8 mouse cellular contexts compared by ENCODE assay signal in the genomic region with DNA sequence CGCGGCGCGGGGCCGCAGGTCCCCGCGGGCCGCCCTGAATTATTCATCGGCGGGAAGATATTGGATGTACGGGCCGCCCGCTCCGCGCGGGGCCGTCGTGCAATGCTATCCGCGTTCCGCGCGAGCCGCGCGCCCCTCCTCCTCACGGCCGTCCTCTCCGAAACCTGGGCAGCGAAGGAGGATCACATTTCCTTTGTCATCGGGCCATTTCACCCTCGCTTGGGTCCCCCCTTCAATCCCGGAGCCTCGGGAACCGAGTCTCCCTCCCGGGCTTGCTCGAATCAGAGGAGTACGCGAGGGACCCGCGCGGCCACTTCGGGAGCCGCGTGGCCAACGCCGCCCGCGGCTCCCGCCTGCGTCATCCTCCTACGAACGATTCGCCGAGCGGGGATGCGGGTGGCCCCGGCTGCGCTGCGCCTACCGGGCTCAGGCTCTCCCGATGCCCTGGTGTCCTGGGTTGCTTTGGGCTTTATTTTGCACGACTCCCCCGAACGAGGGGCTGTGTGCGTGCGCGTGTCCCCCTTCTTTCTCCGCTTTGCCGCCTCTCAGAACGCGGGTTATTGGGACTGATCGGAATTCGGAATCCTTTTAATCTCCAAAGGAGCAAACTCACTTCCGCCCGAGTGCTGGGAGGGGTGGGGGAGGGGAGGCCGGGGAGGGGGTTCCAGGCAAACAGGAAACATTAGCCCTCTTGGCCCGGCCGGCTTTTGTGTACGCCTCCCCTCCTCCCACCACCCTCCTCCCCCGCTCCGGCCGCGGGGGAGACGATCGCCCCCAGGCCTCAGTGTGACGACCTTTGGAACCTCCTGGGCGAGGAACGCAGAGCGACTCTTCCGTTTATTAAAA. TPM values are rescaled to one million over a fixed set of nuclear protein-coding genes. Genes with fewer than 3 reads are reported as not detected.
DNase-seq lines count a peak whose midpoint lies in the region; ATAC-seq and TF ChIP-seq lines count a peak whose summit lies in the region.

Trim71 (minus strand) TSS at position 609 of the 846 bp plus-strand sequence.

- H3K9ac ChIP-seq in embryonic facial prominence, embryonic 14.5 days (ENCODE audit: low read depth, low read length): peak within 1 kb of the TSS; percentile 65
- peak within 1 kb of the TSS; percentile 75 for H3K9ac ChIP-seq in neural tube, embryonic 13.5 days

- peaks cover 56% of the 10 kb centered on the region for H3K27me3 ChIP-seq in embryonic facial prominence, embryonic 14.5 days (replicated peaks; ENCODE audit: control insufficient read depth, insufficient read depth, low read length)
- H3K27me3 ChIP-seq in limb, embryonic 10.5 days (ENCODE audit: low read depth, poor library complexity, severe bottlenecking): no peaks in the 10 kb centered on the region
- H3K27me3 ChIP-seq in neural tube, embryonic 13.5 days: peaks cover 46% of the 10 kb centered on the region

- peak in 1 of 2 experiments; percentile 15 for DNase-seq in layer of hippocampus, adult 2 months (ENCODE audit: low spot score in 2 of 2)
- DNase-seq in layer of hippocampus, adult 9-10 months (ENCODE audit: low spot score): no peak
- peak; percentile 94 for DNase-seq in R1 (ENCODE audit: low read depth, low spot score)
- DNase-seq in embryonic facial prominence, embryonic 14.5 days (ENCODE audit: low spot score): peak; percentile 30
- peak; percentile 92 for DNase-seq in limb, embryonic 10.5 days (ENCODE audit: low spot score)
- no peak for DNase-seq in adrenal gland, postnatal 4 days (ENCODE audit: low spot score in 2 of 2)
- DNase-seq in cerebellum, postnatal 14 days: no peak

- no peaks in the 10 kb centered on the region for H3K36me3 ChIP-seq in embryonic facial prominence, embryonic 14.5 days (ENCODE audit: control insufficient read depth, insufficient read depth, low read length)
- no peaks in the 10 kb centered on the region; the same call in 1 of the 2 replicates for H3K36me3 ChIP-seq in limb, embryonic 10.5 days
- H3K36me3 ChIP-seq in neural tube, embryonic 13.5 days: no peaks in the 10 kb centered on the region

- WGBS in embryonic facial prominence, embryonic 14.5 days: under 1% methylated on average over 52 of the region's 91 CpGs
- under 1% methylated on average over 91 of the region's 91 CpGs for WGBS in limb, embryonic 10.5 days
- under 1% methylated on average over 86 of the region's 91 CpGs for WGBS in neural tube, embryonic 13.5 days

- H3K27ac ChIP-seq in layer of hippocampus, adult 2 months: peak within 1 kb of the TSS; percentile 59; the same call in 1 of the 2 replicates
- H3K27ac ChIP-seq in embryonic facial prominence, embryonic 14.5 days (replicated peaks; ENCODE audit: low read depth, low read length): no peak within 1 kb of the TSS; the same call in 1 of the 2 replicates
- H3K27ac ChIP-seq in limb, embryonic 10.5 days: peak within 1 kb of the TSS; percentile 100
- peak within 1 kb of the TSS; percentile 57 for H3K27ac ChIP-seq in neural tube, embryonic 13.5 days (replicated peaks)

- peak within 1 kb of the TSS; percentile 54 for H3K4me3 ChIP-seq in layer of hippocampus, adult 2 months
- peak within 1 kb of the TSS; percentile 59 for H3K4me3 ChIP-seq in embryonic facial prominence, embryonic 14.5 days (ENCODE audit: low read depth, low read length)
- H3K4me3 ChIP-seq in limb, embryonic 10.5 days: peak within 1 kb of the TSS; percentile 96
- peak within 1 kb of the TSS; percentile 55 for H3K4me3 ChIP-seq in neural tube, embryonic 13.5 days

- peaks cover 3% of the 10 kb centered on the region; the same call in 1 of the 2 replicates for H3K4me1 ChIP-seq in embryonic facial prominence, embryonic 14.5 days (ENCODE audit: control insufficient read depth, insufficient read depth, low read length)
- H3K4me1 ChIP-seq in limb, embryonic 10.5 days: peaks cover 38% of the 10 kb centered on the region
- H3K4me1 ChIP-seq in neural tube, embryonic 13.5 days (replicated peaks): peaks cover 49% of the 10 kb centered on the region

- peak; percentile 58 for ATAC-seq in embryonic facial prominence, embryonic 14.5 days (ENCODE audit: low read depth)
- peak; percentile 82 for ATAC-seq in neural tube, embryonic 13.5 days (ENCODE audit: low read depth)

- no peak for TF ChIP-seq CTCF in layer of hippocampus, adult 2 months (conservative IDR thresholded peaks at IDR 0.05)

- H3K4me2 ChIP-seq in embryonic facial prominence, embryonic 14.5 days (ENCODE audit: low read depth, low read length): peak within 1 kb of the TSS; percentile 95
- H3K4me2 ChIP-seq in neural tube, embryonic 13.5 days: peak within 1 kb of the TSS; percentile 80

- H3K9me3 ChIP-seq in embryonic facial prominence, embryonic 14.5 days (ENCODE audit: control insufficient read depth, low read length): no peaks in the 10 kb centered on the region
- H3K9me3 ChIP-seq in limb, embryonic 10.5 days (replicated peaks): no peaks in the 10 kb centered on the region
- H3K9me3 ChIP-seq in neural tube, embryonic 13.5 days: no peaks in the 10 kb centered on the region

RNA-seq across cellular contexts. Expression of gene Trim71, which starts in this region (rescaled TPM):
- 1 to 10 TPM; 1.3 to 1.4 TPM for total RNA-seq in layer of hippocampus, adult 2 months (2021)
- polyA plus RNA-seq in embryonic facial prominence, embryonic 14.5 days (2014; fragmentation: Nextera tagmentation; extraction: Ambion mirVana): 0.06 and 0.13 TPM in 2 replicates
- polyA plus RNA-seq in limb, embryonic 10.5 days (2016; fragmentation: Nextera tagmentation; extraction: Ambion mirVana): 6.2 and 11.5 TPM in 2 replicates
- polyA plus RNA-seq in neural tube, embryonic 13.5 days (2015; fragmentation: Nextera tagmentation; extraction: Ambion mirVana): 0.32 and 0.55 TPM in 2 replicates
- total RNA-seq in adrenal gland, postnatal 4 days (2021): under 1 TPM in 1 of 2 experiments, not detected in 1; 0.36 TPM

Comparison
In these comparisons a context has a peak if more than half of its experiments do, and no peak if none do; other contexts are left out.
1. Peak in DNase-seq, ATAC-seq, H3K4me3 ChIP-seq, H3K9ac ChIP-seq and H3K4me2 ChIP-seq in embryonic facial prominence, embryonic 14.5 days; RNA of the gene not detected or under 1 TPM.
2. Peak in ATAC-seq, H3K4me3 ChIP-seq, H3K27ac ChIP-seq, H3K9ac ChIP-seq and H3K4me2 ChIP-seq in neural tube, embryonic 13.5 days; RNA of the gene not detected or under 1 TPM.
3. DNase-seq: peak in R1 (single experiment) and limb, embryonic 10.5 days (single experiment); none in layer of hippocampus, adult 9-10 months (single experiment), adrenal gland, postnatal 4 days (0 of 2) and cerebellum, postnatal 14 days (0 of 2).
4. Peak in every context shown above with its lines, with median percentiles within 50 percentile points of each other: H3K4me3 ChIP-seq.